Mouse (Mus musculus): Measurements from ENCODE around the gene Tfpi. TPM values are rescaled to one million over a fixed set of nuclear protein-coding genes. Genes with fewer than 3 reads are reported as not detected.

The Tfpi gene
- polyA plus RNA-seq, 1 experiment from 2014 or later, result 21.2 TPM

GRCm38 (mm10) chr2:84504285-84504684 lies 27.7 kb upstream of the Tfpi start:
- no peak; the same call in 1 of the 2 replicates for ATAC-seq (ENCODE audit: low FRiP score)
- H3K9me3 ChIP-seq (replicated peaks), result no peaks in the 10 kb centered on the region
- H3K27me3 ChIP-seq (replicated peaks), result no peaks in the 10 kb centered on the region
- H3K4me2 ChIP-seq, result no peak overlapping the region
- WGBS, result 70% methylated on average over 4 of the region's 4 CpGs
- no peaks in the 10 kb centered on the region for H3K4me1 ChIP-seq
- no peak overlapping the region for H3K9ac ChIP-seq (replicated peaks)
- H3K4me3 ChIP-seq (replicated peaks), result no peak overlapping the region
- no peak overlapping the region for H3K27ac ChIP-seq (replicated peaks)
- H3K36me3 ChIP-seq, result no peaks in the 10 kb centered on the region

- Histone ChIP-seq H3K4me2 (no peak overlapping the region), H3K27ac (replicated peaks) (no peak overlapping the region), H3K9ac (replicated peaks) (no peak overlapping the region), H3K27me3 (replicated peaks) (no peaks in the 10 kb centered on the region), H3K9me3 (replicated peaks) (no peaks in the 10 kb centered on the region), H3K4me1 (no peaks in the 10 kb centered on the region), H3K36me3 (no peaks in the 10 kb centered on the region), H3K4me3 (replicated peaks) (no peak overlapping the region)
- WGBS, result 80% methylated on average over 3 of the region's 3 CpGs
- no peak for ATAC-seq (ENCODE audit: low FRiP score)
These were observed 22.3 kb upstream of the Tfpi start for GRCm38 (mm10) chr2:84498921-84499320.

GRCm38 (mm10) chr2:84495108-84495507 lies 18.5 kb upstream of the Tfpi start:
- no peak overlapping the region for H3K4me3 ChIP-seq (replicated peaks)
- H3K27ac ChIP-seq (replicated peaks), result no peak overlapping the region
- WGBS, result 89% methylated on average over 3 of the region's 3 CpGs
- no peaks in the 10 kb centered on the region for H3K9me3 ChIP-seq (replicated peaks)
- H3K4me1 ChIP-seq, result no peaks in the 10 kb centered on the region
- H3K27me3 ChIP-seq (replicated peaks), result no peaks in the 10 kb centered on the region
- H3K36me3 ChIP-seq, result no peaks in the 10 kb centered on the region
- no peak for ATAC-seq (ENCODE audit: low FRiP score)
- no peak overlapping the region for H3K9ac ChIP-seq (replicated peaks)
- H3K4me2 ChIP-seq, result no peak overlapping the region

GRCm38 (mm10) chr2:84493626-84494025 lies 17.1 kb upstream of the Tfpi start:
- Histone ChIP-seq H3K9me3 (replicated peaks) (no peaks in the 10 kb centered on the region), H3K27me3 (replicated peaks) (no peaks in the 10 kb centered on the region), H3K4me2 (no peak overlapping the region), H3K27ac (replicated peaks) (no peak overlapping the region), H3K36me3 (no peaks in the 10 kb centered on the region), H3K4me3 (replicated peaks) (no peak overlapping the region), H3K9ac (replicated peaks) (no peak overlapping the region), H3K4me1 (no peaks in the 10 kb centered on the region)
- ATAC-seq (ENCODE audit: low FRiP score), result no peak
- WGBS, result 92% methylated on average over 2 of the region's 2 CpGs

GRCm38 (mm10) chr2:84491715-84492114 lies 15.1 kb upstream of the Tfpi start:
- Histone ChIP-seq H3K4me3 (replicated peaks) (no peak overlapping the region), H3K9ac (replicated peaks) (no peak overlapping the region), H3K36me3 (no peaks in the 10 kb centered on the region), H3K27me3 (replicated peaks) (no peaks in the 10 kb centered on the region), H3K4me2 (no peak overlapping the region), H3K27ac (replicated peaks) (no peak overlapping the region), H3K9me3 (replicated peaks) (no peaks in the 10 kb centered on the region), H3K4me1 (no peaks in the 10 kb centered on the region)
- ATAC-seq (ENCODE audit: low FRiP score), result no peak
- WGBS, result 95% methylated on average over 1 of the region's 1 CpGs

GRCm38 (mm10) chr2:84487705-84488291 lies 11.2 kb upstream of the Tfpi start:
- H3K9ac ChIP-seq (replicated peaks), result no peak overlapping the region
- no peaks in the 10 kb centered on the region for H3K27me3 ChIP-seq (replicated peaks)
- no peaks in the 10 kb centered on the region for H3K9me3 ChIP-seq (replicated peaks)
- H3K4me2 ChIP-seq, result no peak overlapping the region
- no peak overlapping the region for H3K27ac ChIP-seq (replicated peaks)
- no peak for ATAC-seq (ENCODE audit: low FRiP score)
- H3K36me3 ChIP-seq, result no peaks in the 10 kb centered on the region
- H3K4me1 ChIP-seq, result no peaks in the 10 kb centered on the region
- no peak overlapping the region for H3K4me3 ChIP-seq (replicated peaks)
- 65% methylated on average over 9 of the region's 9 CpGs for WGBS

- Histone ChIP-seq H3K4me2 (peak overlapping the region; percentile 41), H3K27me3 (replicated peaks) (no peaks in the 10 kb centered on the region), H3K36me3 (no peaks in the 10 kb centered on the region), H3K9me3 (replicated peaks) (no peaks in the 10 kb centered on the region), H3K9ac (replicated peaks) (no peak overlapping the region), H3K4me1 (no peaks in the 10 kb centered on the region), H3K27ac (replicated peaks) (no peak overlapping the region), H3K4me3 (replicated peaks) (peak overlapping the region; percentile 23; the same call in 1 of the 2 replicates)
- 40% methylated on average over 7 of the region's 7 CpGs for WGBS
- ATAC-seq (ENCODE audit: low FRiP score), result peak; percentile 93; the same call in 1 of the 2 replicates
These were observed 5.3 kb upstream of the Tfpi start for GRCm38 (mm10) chr2:84481863-84482262.

GRCm38 (mm10) chr2:84479036-84479435 lies 2.5 kb upstream of the Tfpi start:
- WGBS, result 45% methylated on average over 3 of the region's 3 CpGs
- no peak overlapping the region for H3K4me3 ChIP-seq (replicated peaks)
- no peaks in the 10 kb centered on the region for H3K27me3 ChIP-seq (replicated peaks)
- H3K9ac ChIP-seq (replicated peaks), result no peak overlapping the region
- no peak overlapping the region for H3K4me2 ChIP-seq
- no peak for ATAC-seq (ENCODE audit: low FRiP score)
- H3K4me1 ChIP-seq, result no peaks in the 10 kb centered on the region
- no peak overlapping the region for H3K27ac ChIP-seq (replicated peaks)
- H3K36me3 ChIP-seq, result no peaks in the 10 kb centered on the region
- no peaks in the 10 kb centered on the region for H3K9me3 ChIP-seq (replicated peaks)

GRCm38 (mm10) chr2:84477759-84478158 lies 1.2 kb upstream of the Tfpi start:
- no peaks in the 10 kb centered on the region for H3K36me3 ChIP-seq
- no peaks in the 10 kb centered on the region for H3K27me3 ChIP-seq (replicated peaks)
- H3K4me3 ChIP-seq (replicated peaks), result no peak overlapping the region
- no peak for ATAC-seq (ENCODE audit: low FRiP score)
- H3K9me3 ChIP-seq (replicated peaks), result no peaks in the 10 kb centered on the region
- H3K27ac ChIP-seq (replicated peaks), result no peak overlapping the region
- 92% methylated on average over 6 of the region's 6 CpGs for WGBS
- no peak overlapping the region for H3K9ac ChIP-seq (replicated peaks)
- H3K4me2 ChIP-seq, result no peak overlapping the region
- H3K4me1 ChIP-seq, result no peaks in the 10 kb centered on the region

GRCm38 (mm10) chr2:84476131-84476530 lies 444 bp downstream of the Tfpi start:
- peak overlapping the region; percentile 38 for H3K4me2 ChIP-seq
- no peak overlapping the region for H3K27ac ChIP-seq (replicated peaks)
- no peaks in the 10 kb centered on the region for H3K27me3 ChIP-seq (replicated peaks)
- 62% methylated on average over 3 of the region's 3 CpGs for WGBS
- H3K36me3 ChIP-seq, result no peaks in the 10 kb centered on the region
- no peak overlapping the region for H3K9ac ChIP-seq (replicated peaks)
- peak overlapping the region; percentile 24 for H3K4me3 ChIP-seq (replicated peaks)
- no peaks in the 10 kb centered on the region for H3K4me1 ChIP-seq
- no peaks in the 10 kb centered on the region for H3K9me3 ChIP-seq (replicated peaks)
- ATAC-seq (ENCODE audit: low FRiP score), result no peak

- Histone ChIP-seq H3K9ac (replicated peaks) (no peak overlapping the region), H3K4me2 (peak overlapping the region; percentile 38), H3K27ac (replicated peaks) (no peak overlapping the region), H3K4me3 (replicated peaks) (peak overlapping the region; percentile 24; the same call in 1 of the 2 replicates), H3K9me3 (replicated peaks) (no peaks in the 10 kb centered on the region), H3K27me3 (replicated peaks) (no peaks in the 10 kb centered on the region), H3K36me3 (no peaks in the 10 kb centered on the region), H3K4me1 (no peaks in the 10 kb centered on the region)
- ATAC-seq (ENCODE audit: low FRiP score), result no peak
- 38% methylated on average over 1 of the region's 1 CpGs for WGBS
These were observed 974 bp downstream of the Tfpi start for GRCm38 (mm10) chr2:84475601-84476000.

- no peaks in the 10 kb centered on the region for H3K27me3 ChIP-seq (replicated peaks)
- H3K9me3 ChIP-seq (replicated peaks), result no peaks in the 10 kb centered on the region
- ATAC-seq (ENCODE audit: low FRiP score), result no peak
- H3K27ac ChIP-seq (replicated peaks), result no peak overlapping the region
- H3K9ac ChIP-seq (replicated peaks), result no peak overlapping the region
- H3K4me2 ChIP-seq, result no peak overlapping the region
- H3K36me3 ChIP-seq, result no peaks in the 10 kb centered on the region
- H3K4me3 ChIP-seq (replicated peaks), result no peak overlapping the region
- H3K4me1 ChIP-seq, result no peaks in the 10 kb centered on the region
- 15% methylated on average over 6 of the region's 6 CpGs for WGBS
These were observed 1.9 kb downstream of the Tfpi start for GRCm38 (mm10) chr2:84474651-84475050.
